Mouse (Mus musculus) liver (tissue): ENCODE measurements at regions not wholly inside any gene's neighbourhood (a gene's known extent, or its start where the extent isn't known, plus 50 kb on each side); places are given as distances from the start of the nearest gene placed in this dataset.

ENCODE experiments used
- DNase-seq: peaks from one replicate; pipeline ENCODE4 v3.0.0-alpha.2; 2020; ENCODE audit warnings: mixed read lengths

- no peak for DNase-seq
Observed at GRCm38 (mm10) chr13:47298010-47298409, 175.6 kb downstream of the Rnf144b start.

- DNase-seq = no peak
Observed at GRCm38 (mm10) chr13:47300486-47300885, 178.0 kb downstream of the Rnf144b start.

- DNase-seq = no peak
Observed at GRCm38 (mm10) chr13:47301070-47301469, 178.6 kb downstream of the Rnf144b start.

- no peak for DNase-seq
Observed at GRCm38 (mm10) chr13:47309492-47309891, 187.0 kb downstream of the Rnf144b start.

- DNase-seq = no peak
Observed at GRCm38 (mm10) chr13:47310751-47311202, 188.3 kb downstream of the Rnf144b start.

- DNase-seq = no peak
Observed at GRCm38 (mm10) chr13:47319549-47319948, 197.1 kb downstream of the Rnf144b start.

GRCm38 (mm10) chr13:47321876-47322275 is 199.4 kb downstream of the Rnf144b start:
- DNase-seq = no peak

GRCm38 (mm10) chr13:47335996-47336684 is 213.7 kb downstream of the Rnf144b start:
- DNase-seq = peak; percentile 9

- no peak for DNase-seq
Observed at GRCm38 (mm10) chr13:47336865-47337441, 214.5 kb downstream of the Rnf144b start.

- no peak for DNase-seq
Observed at GRCm38 (mm10) chr13:47339411-47339810, 217.0 kb downstream of the Rnf144b start.

- DNase-seq = no peak
Observed at GRCm38 (mm10) chr13:47342361-47342760, 219.9 kb downstream of the Rnf144b start.

GRCm38 (mm10) chr13:47345576-47345975 is 223.1 kb downstream of the Rnf144b start:
- peak; percentile 16 for DNase-seq

- DNase-seq = no peak
Observed at GRCm38 (mm10) chr13:47347835-47348234, 225.4 kb downstream of the Rnf144b start.

GRCm38 (mm10) chr13:47348517-47349145 is 226.2 kb downstream of the Rnf144b start:
- DNase-seq = peak; percentile 45

- DNase-seq = no peak
Observed at GRCm38 (mm10) chr13:47354446-47354845, 232.0 kb downstream of the Rnf144b start.

GRCm38 (mm10) chr13:47355169-47355568 is 232.7 kb downstream of the Rnf144b start:
- DNase-seq = no peak

GRCm38 (mm10) chr13:47358986-47359385 is 236.5 kb downstream of the Rnf144b start:
- DNase-seq = no peak

- DNase-seq = no peak
Observed at GRCm38 (mm10) chr13:47365776-47366175, 243.3 kb downstream of the Rnf144b start.

GRCm38 (mm10) chr13:47368041-47368823 is 245.8 kb downstream of the Rnf144b start:
- no peak for DNase-seq

GRCm38 (mm10) chr13:47374583-47374982 is 252.1 kb downstream of the Rnf144b start:
- DNase-seq = no peak

GRCm38 (mm10) chr13:47391023-47391422 is 268.6 kb downstream of the Rnf144b start:
- no peak for DNase-seq

GRCm38 (mm10) chr13:47397726-47398350 is 275.4 kb downstream of the Rnf144b start:
- no peak for DNase-seq

GRCm38 (mm10) chr13:47398976-47399375 is 276.5 kb downstream of the Rnf144b start:
- DNase-seq = no peak
